Mouse (Mus musculus): ENCODE measurements around the gene Emilin2. TPM values are rescaled to one million over a fixed set of nuclear protein-coding genes. Genes with fewer than 3 reads are reported as not detected.
"Not testable (repeated sequence)": the region's sequence is repeated elsewhere in the genome, so short reads cannot be mapped to it uniquely, and the experiment has no call there.

Emilin2 gene
- total and polyA plus RNA-seq, 3 experiments: 37.2 to 43.5 (median 43.3) TPM

DNA sequence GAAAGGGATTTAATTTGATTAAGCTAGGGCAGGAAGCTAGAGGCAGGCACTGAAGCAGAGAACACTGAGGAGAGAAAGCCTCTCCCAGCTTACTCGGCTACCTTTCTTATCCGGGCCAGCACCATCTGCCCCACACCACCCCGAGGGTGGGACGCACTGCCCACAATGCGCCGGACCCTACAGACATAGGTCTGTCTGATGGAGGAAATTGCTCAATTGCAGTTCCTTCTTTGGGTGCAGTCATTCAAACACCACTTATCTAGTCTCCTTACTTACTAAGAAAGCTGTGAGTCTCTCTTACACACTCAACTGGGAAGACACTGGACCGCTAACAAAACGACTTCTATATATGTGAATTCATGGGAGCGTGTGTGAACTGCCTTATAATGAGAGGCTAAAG, 25.8 kb upstream of the Emilin2 start:
- Histone ChIP-seq H3K27me3 (ENCODE audit: control insufficient read depth, insufficient read depth, low read length) (no peaks in the 10 kb centered on the region), H3K4me1 (ENCODE audit: control insufficient read depth, insufficient read depth, low read length) (no peaks in the 10 kb centered on the region), H3K27ac (no peak overlapping the region), H3K9ac (ENCODE audit: low read depth, low read length) (no peak overlapping the region), H3K4me3 (no peak overlapping the region), H3K36me3 (ENCODE audit: control insufficient read depth, insufficient read depth, low read length) (no peaks in the 10 kb centered on the region), H3K79me2 (replicated peaks; ENCODE audit: control insufficient read depth, insufficient read depth, low read length) (no peaks in the 10 kb centered on the region)
- DNase-seq: no peak
- TF ChIP-seq POLR2A (IDR thresholded peaks at IDR 0.05; ENCODE audit: insufficient read depth, low read depth, low read length) (no peak), EP300 (IDR thresholded peaks at IDR 0.05; ENCODE audit: insufficient read depth, low read depth, low read length) (no peak), CTCF (IDR thresholded peaks at IDR 0.05) (no peak)
- WGBS: 89% methylated on average over 9 of the region's 9 CpGs
- intact Hi-C loops (cut with DNase I): no loop called here

DNA sequence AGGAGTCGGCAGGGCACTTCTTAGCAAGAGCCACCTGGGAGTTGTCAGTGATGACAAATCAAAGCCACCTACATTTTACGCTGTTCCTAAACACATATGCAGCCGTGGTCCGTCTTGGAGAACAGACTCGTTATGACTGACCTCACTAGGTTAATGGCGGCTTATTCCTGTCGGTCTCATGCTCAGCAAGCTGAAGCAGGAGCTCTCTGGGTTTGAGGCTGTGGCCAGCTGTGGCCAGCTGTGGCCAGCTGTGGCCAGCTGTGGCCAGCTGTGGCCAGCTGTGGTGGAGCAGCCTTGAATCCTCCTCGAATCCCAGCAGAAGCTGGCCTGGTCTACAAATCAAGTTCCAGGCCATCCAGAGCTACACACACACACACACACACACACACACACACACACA, 24.6 kb upstream of the Emilin2 start:
- Histone ChIP-seq H3K4me3 (no peak overlapping the region), H3K36me3 (ENCODE audit: control insufficient read depth, insufficient read depth, low read length) (no peaks in the 10 kb centered on the region), H3K27me3 (ENCODE audit: control insufficient read depth, insufficient read depth, low read length) (no peaks in the 10 kb centered on the region), H3K9ac (ENCODE audit: low read depth, low read length) (no peak overlapping the region), H3K79me2 (replicated peaks; ENCODE audit: control insufficient read depth, insufficient read depth, low read length) (no peaks in the 10 kb centered on the region), H3K4me1 (ENCODE audit: control insufficient read depth, insufficient read depth, low read length) (no peaks in the 10 kb centered on the region), H3K27ac (no peak overlapping the region)
- intact Hi-C loops (cut with DNase I): no loop called here
- WGBS: 69% methylated on average over 8 of the region's 8 CpGs
- peak; percentile 61 to 65 for DNase-seq
- TF ChIP-seq CTCF (IDR thresholded peaks at IDR 0.05) (no peak), EP300 (IDR thresholded peaks at IDR 0.05; ENCODE audit: insufficient read depth, low read depth, low read length) (peak; percentile 67; the same call in 1 of the 2 replicates)

DNA sequence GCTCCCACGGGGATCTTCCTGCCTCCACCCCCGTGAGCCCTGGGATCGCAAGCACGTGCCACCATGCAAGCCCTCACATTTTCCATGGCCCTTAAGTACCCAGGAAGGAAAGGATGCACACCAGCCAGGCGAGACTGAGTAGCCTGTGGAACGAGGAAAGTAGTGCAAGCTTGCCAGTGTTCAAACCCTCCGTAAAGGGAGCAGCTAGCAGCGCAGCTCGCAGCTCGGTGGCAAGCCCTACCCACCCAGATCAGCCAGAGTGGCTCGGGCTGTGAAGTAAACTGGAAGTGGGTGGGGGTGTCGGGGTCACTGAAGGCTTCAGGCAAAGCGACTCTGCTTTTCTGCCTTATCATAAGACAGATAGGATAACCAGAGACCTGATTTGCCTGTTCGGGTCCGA, 20.5 kb upstream of the Emilin2 start:
- Histone ChIP-seq H3K27me3 (ENCODE audit: control insufficient read depth, insufficient read depth, low read length) (no peaks in the 10 kb centered on the region), H3K36me3 (ENCODE audit: control insufficient read depth, insufficient read depth, low read length) (no peaks in the 10 kb centered on the region), H3K27ac (no peak overlapping the region), H3K4me3 (no peak overlapping the region), H3K9ac (ENCODE audit: low read depth, low read length) (no peak overlapping the region), H3K4me1 (ENCODE audit: control insufficient read depth, insufficient read depth, low read length) (no peaks in the 10 kb centered on the region), H3K79me2 (replicated peaks; ENCODE audit: control insufficient read depth, insufficient read depth, low read length) (no peaks in the 10 kb centered on the region)
- intact Hi-C loops (cut with DNase I): no loop called here
- no peak for DNase-seq
- WGBS: 18% methylated on average over 15 of the region's 15 CpGs
- no peak for TF ChIP-seq POLR2A (IDR thresholded peaks at IDR 0.05; ENCODE audit: insufficient read depth, low read depth, low read length)
- no peak for TF ChIP-seq CTCF (IDR thresholded peaks at IDR 0.05)
- no peak for TF ChIP-seq EP300 (IDR thresholded peaks at IDR 0.05; ENCODE audit: insufficient read depth, low read depth, low read length)

DNA sequence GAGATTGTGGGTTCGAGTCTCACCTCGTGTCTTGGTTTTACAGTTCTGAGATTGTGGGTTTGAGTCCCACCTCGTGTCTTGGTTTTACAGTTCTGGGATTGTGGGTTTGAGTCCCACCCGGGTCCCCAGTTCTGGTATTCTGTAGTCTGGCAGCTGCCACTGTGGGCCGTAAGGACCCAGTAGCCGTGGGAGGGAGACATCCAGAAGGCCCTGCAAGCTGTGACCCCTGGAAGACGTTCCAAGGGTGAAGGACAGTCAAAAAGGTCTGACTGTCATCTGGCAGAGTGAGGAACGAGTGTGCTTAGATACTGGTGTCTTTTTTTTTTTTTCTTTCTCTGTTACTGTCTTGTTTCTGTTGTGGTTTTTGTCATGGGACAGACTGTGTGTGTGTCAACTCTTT, 9.0 kb upstream of the Emilin2 start:
- H3K4me1 ChIP-seq (ENCODE audit: control insufficient read depth, insufficient read depth, low read length); H3K27me3 ChIP-seq (ENCODE audit: control insufficient read depth, insufficient read depth, low read length); H3K9ac ChIP-seq (ENCODE audit: low read depth, low read length); intact Hi-C loops (cut with DNase I); DNase-seq; H3K36me3 ChIP-seq (ENCODE audit: control insufficient read depth, insufficient read depth, low read length); H3K27ac ChIP-seq; H3K79me2 ChIP-seq (replicated peaks; ENCODE audit: control insufficient read depth, insufficient read depth, low read length); H3K4me3 ChIP-seq: not testable (repeated sequence)
- WGBS: 85% methylated on average over 8 of the region's 8 CpGs

DNA sequence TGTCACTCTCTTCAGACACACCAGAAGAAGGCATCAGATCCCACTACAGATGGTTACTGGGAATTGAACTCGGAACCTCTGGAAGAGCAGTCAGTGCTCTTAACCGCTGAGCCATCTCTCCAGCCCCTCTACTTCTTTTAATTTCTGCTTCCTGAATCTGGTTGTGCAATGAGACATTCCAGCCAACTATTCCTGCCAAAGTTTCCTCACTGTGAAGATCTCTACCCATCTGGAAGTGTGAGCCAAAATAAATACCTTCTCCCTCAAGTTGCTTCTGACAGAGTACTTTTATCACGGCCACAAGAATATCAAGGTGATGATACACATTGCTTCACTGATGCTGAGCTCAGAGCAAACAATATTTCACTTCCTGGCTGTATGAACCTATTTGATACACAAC, 7.6 kb upstream of the Emilin2 start:
- Histone ChIP-seq H3K36me3 (ENCODE audit: control insufficient read depth, insufficient read depth, low read length) (no peaks in the 10 kb centered on the region), H3K27ac (no peak overlapping the region), H3K9ac (ENCODE audit: low read depth, low read length) (no peak overlapping the region), H3K79me2 (replicated peaks; ENCODE audit: control insufficient read depth, insufficient read depth, low read length) (no peaks in the 10 kb centered on the region), H3K27me3 (ENCODE audit: control insufficient read depth, insufficient read depth, low read length) (no peaks in the 10 kb centered on the region), H3K4me3 (no peak overlapping the region), H3K4me1 (ENCODE audit: control insufficient read depth, insufficient read depth, low read length) (no peaks in the 10 kb centered on the region)
- TF ChIP-seq POLR2A (IDR thresholded peaks at IDR 0.05; ENCODE audit: insufficient read depth, low read depth, low read length) (no peak), EP300 (IDR thresholded peaks at IDR 0.05; ENCODE audit: insufficient read depth, low read depth, low read length) (no peak), CTCF (IDR thresholded peaks at IDR 0.05) (no peak)
- intact Hi-C loops (cut with DNase I): no loop called here
- no peak for DNase-seq
- WGBS: 66% methylated on average over 3 of the region's 3 CpGs

DNA sequence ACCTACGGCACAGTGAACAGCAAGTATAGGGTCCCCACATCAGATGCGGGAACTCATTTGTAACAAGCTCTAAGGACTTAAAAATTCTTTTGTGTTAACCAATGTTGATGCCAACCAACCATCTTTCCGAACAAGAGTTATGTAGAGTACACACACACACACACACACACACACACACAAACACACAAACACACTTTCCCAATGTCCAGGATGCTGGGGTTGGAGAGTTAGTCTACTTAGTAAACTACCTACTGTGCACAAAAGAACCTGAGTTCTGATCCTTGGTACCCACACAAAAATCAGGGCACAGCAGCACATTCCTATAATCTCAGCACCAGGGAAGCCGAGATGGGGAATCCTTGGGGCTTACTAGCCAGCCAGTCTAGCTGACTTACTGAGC, 5.8 kb upstream of the Emilin2 start:
- DNase-seq: no peak
- intact Hi-C loops (cut with DNase I): no loop called here
- TF ChIP-seq POLR2A (IDR thresholded peaks at IDR 0.05; ENCODE audit: insufficient read depth, low read depth, low read length) (no peak), CTCF (IDR thresholded peaks at IDR 0.05) (no peak), EP300 (IDR thresholded peaks at IDR 0.05; ENCODE audit: insufficient read depth, low read depth, low read length) (no peak)
- Histone ChIP-seq H3K4me1 (ENCODE audit: control insufficient read depth, insufficient read depth, low read length) (no peaks in the 10 kb centered on the region), H3K27ac (no peak overlapping the region), H3K27me3 (ENCODE audit: control insufficient read depth, insufficient read depth, low read length) (no peaks in the 10 kb centered on the region), H3K36me3 (ENCODE audit: control insufficient read depth, insufficient read depth, low read length) (no peaks in the 10 kb centered on the region), H3K4me3 (no peak overlapping the region), H3K79me2 (replicated peaks; ENCODE audit: control insufficient read depth, insufficient read depth, low read length) (no peaks in the 10 kb centered on the region), H3K9ac (ENCODE audit: low read depth, low read length) (no peak overlapping the region)
- 93% methylated on average over 4 of the region's 4 CpGs for WGBS

DNA sequence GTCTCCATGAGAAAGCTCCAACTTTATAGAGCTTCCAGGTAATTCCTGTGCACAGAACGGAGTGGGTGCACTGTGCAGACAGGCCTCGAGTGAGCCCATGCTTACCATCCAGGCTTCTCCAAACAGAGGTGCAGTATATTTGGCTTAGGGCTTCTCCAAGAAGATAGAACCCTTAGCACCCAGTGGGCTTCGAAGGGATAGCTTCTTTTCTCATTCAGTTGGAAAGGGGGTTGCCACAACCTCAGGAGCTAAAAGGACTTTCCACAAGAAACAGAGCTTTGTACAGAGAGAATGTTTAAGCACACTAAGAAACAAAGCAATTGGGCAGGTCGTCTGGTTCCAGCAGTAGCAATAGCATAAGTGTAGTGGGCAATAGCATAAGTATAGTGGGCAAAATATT, 2.5 kb upstream of the Emilin2 start:
- intact Hi-C loops (cut with DNase I): no loop called here
- H3K4me1 ChIP-seq (ENCODE audit: control insufficient read depth, insufficient read depth, low read length): no peaks in the 10 kb centered on the region
- H3K4me3 ChIP-seq: no peak overlapping the region
- H3K36me3 ChIP-seq (ENCODE audit: control insufficient read depth, insufficient read depth, low read length): no peaks in the 10 kb centered on the region
- H3K79me2 ChIP-seq (replicated peaks; ENCODE audit: control insufficient read depth, insufficient read depth, low read length): no peaks in the 10 kb centered on the region
- TF ChIP-seq EP300 (IDR thresholded peaks at IDR 0.05; ENCODE audit: insufficient read depth, low read depth, low read length) (no peak), CTCF (IDR thresholded peaks at IDR 0.05) (no peak)
- no peak overlapping the region for H3K27ac ChIP-seq
- H3K9ac ChIP-seq (ENCODE audit: low read depth, low read length): no peak overlapping the region
- H3K27me3 ChIP-seq (ENCODE audit: control insufficient read depth, insufficient read depth, low read length): no peaks in the 10 kb centered on the region
- DNase-seq: no peak
- 83% methylated on average over 4 of the region's 4 CpGs for WGBS
